Mouse (Mus musculus): Measurements from ENCODE around the gene Mtss1l. TPM values are rescaled to one million over a fixed set of nuclear protein-coding genes. Genes with fewer than 3 reads are reported as not detected.
A peak's percentile ranks its signal among the peaks of the same experiment; 100 is the strongest.

Mtss1l gene
- polyA plus RNA-seq, 1 experiment from 2014 or later, result 6.4 TPM

- H3K4me1 ChIP-seq, result peaks cover 72% of the 10 kb centered on the region
- WGBS, result 54% methylated on average over 7 of the region's 7 CpGs
- no peaks in the 10 kb centered on the region for H3K9me3 ChIP-seq
These were observed 4.0 kb downstream of the Mtss1l start for GRCm38 (mm10) chr8:110725084-110725838.

DNA sequence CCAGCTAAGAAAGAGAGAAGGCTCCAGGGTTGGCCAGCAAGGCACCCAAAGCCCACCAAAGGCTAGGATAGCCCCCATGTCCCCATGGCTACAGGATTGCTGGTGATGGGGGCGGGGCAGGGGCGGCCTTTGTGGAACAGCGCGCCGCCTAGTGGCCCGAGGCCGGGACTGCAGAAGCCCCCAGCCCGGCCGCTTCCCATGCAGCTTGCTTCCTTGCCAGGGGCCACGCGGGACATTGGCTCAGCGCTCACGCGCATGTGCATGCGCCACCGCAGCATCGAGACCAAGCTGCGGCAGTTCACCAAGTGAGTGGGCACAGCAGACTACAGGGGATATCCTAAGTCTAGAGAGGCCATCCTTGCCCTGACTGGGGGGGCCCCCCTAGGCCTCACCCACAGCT lies 5.6 kb downstream of the Mtss1l start:
- H3K9me3 ChIP-seq, result no peaks in the 10 kb centered on the region
- DNase-seq (ENCODE audit: low spot score), result no peak
- 15% methylated on average over 18 of the region's 18 CpGs for WGBS
- peaks cover 61% of the 10 kb centered on the region for H3K4me1 ChIP-seq
- no peaks in the 10 kb centered on the region for H3K27me3 ChIP-seq (ENCODE audit: insufficient read depth, poor library complexity, severe bottlenecking)
- H3K27ac ChIP-seq, result 0 out of 2 replicates have a peak overlapping the region, but pooled peaks have one; percentile 2
- H3K36me3 ChIP-seq, result peaks cover 73% of the 10 kb centered on the region
- H3K4me3 ChIP-seq, result no peak overlapping the region

More at GRCm38 (mm10) chr8:110725084-110725838, 4.0 kb downstream of the Mtss1l start:
- Histone ChIP-seq H3K36me3 (peaks cover 58% of the 10 kb centered on the region), H3K4me3 (no peak overlapping the region), H3K27me3 (ENCODE audit: insufficient read depth, poor library complexity, severe bottlenecking) (no peaks in the 10 kb centered on the region), H3K27ac (peak overlapping the region; percentile 50; the same call in 1 of the 2 replicates)
- no peak for DNase-seq (ENCODE audit: low spot score)

DNA sequence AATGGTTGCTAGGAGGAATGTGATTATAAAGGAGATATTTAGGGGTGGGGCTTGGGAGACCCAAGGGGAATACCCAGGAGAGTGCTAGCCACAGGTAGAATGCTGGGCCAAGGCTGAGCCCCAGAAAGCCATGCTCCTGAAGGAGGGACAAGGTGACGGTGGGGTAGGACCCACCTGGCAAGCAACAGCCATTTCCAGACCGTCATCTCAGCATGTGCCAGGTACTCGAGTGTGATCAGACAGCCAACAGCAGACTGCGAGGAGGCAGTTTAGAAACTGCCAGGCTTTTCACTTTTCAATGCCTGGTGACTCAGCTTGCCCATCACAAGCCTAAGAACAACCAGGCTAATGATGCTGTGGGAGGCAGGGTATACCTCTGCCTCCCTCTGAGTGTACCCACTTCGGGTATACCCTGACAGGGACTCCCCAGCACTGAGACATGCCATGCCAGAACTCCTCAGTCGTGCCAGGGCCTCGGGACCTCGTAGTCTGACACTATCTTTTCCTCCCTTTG lies 10.1 kb downstream of the Mtss1l start:
- Histone ChIP-seq H3K27me3 (ENCODE audit: insufficient read depth, poor library complexity, severe bottlenecking) (no peaks in the 10 kb centered on the region), H3K27ac (no peak overlapping the region), H3K9me3 (no peaks in the 10 kb centered on the region), H3K36me3 (peaks cover 99% of the 10 kb centered on the region), H3K4me1 (peaks cover 16% of the 10 kb centered on the region), H3K4me3 (no peak overlapping the region)
- WGBS, result 91% methylated on average over 8 of the region's 8 CpGs
- DNase-seq (ENCODE audit: low spot score), result no peak

DNA sequence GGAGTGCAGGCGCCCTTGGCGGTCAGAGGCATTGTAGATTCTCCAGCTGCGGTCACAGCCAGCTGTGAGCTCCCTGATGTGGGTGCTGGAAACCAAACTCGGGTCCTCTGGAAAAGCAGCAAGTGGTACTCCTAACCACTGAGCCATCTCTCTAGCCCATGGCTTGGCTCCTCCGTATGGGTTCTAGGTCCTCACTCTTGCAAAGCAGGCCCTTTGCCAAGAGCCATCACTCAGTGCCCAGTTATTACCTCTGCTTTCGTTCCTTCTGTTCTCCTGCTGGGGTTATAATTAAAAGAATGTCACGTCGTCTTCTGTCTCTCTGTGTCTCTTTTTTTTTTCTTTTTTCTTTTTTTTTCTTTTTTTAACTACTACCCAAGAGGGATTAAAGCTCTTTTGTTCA lies 11.8 kb downstream of the Mtss1l start:
- Histone ChIP-seq H3K4me3 (no peak overlapping the region), H3K4me1 (0 out of 2 replicates have a peak, but pooled peaks cover 5% of the 10 kb centered on the region), H3K27me3 (ENCODE audit: insufficient read depth, poor library complexity, severe bottlenecking) (no peaks in the 10 kb centered on the region), H3K27ac (no peak overlapping the region), H3K36me3 (peaks cover 99% of the 10 kb centered on the region), H3K9me3 (no peaks in the 10 kb centered on the region)
- no peak for DNase-seq (ENCODE audit: low spot score)
- WGBS, result 92% methylated on average over 8 of the region's 8 CpGs

DNA sequence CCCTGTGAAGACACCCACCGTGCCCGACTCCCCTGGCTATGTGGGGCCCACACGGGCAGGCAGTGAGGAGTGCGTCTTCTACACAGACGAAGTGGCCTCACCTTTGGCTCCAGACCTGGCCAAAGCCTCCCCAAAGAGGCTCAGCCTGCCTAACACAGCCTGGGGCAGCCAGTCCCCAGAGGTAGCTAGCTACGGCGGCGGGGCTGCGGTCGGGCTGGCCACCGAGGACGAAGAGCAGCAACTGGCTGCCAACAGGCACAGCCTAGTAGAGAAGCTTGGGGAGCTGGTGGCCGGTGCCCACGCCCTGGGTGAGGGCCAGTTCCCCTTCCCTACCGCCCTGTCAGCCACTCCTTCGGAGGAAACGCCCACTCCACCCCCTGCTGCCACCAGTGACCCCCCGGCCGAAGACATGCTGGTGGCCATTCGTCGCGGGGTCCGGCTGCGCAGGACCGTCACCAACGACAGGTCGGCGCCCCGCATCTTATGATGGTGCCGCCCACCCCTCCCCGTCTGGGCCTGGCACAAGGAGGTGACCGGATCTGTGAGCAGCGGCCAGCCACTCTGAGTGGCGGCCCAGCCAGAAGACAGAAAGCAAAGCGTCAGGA lies 17.4 kb downstream of the Mtss1l start:
- Histone ChIP-seq H3K36me3 (peaks cover 71% of the 10 kb centered on the region), H3K4me3 (no peak overlapping the region), H3K4me1 (no peaks in the 10 kb centered on the region), H3K27me3 (ENCODE audit: insufficient read depth, poor library complexity, severe bottlenecking) (no peaks in the 10 kb centered on the region), H3K9me3 (no peaks in the 10 kb centered on the region), H3K27ac (no peak overlapping the region)
- WGBS, result 92% methylated on average over 35 of the region's 35 CpGs
- DNase-seq (ENCODE audit: low spot score), result no peak

GRCm38 (mm10) chr8:110740629-110741175 lies 19.4 kb downstream of the Mtss1l start:
- no peak for DNase-seq (ENCODE audit: low spot score)
- Histone ChIP-seq H3K4me3 (no peak overlapping the region), H3K27ac (no peak overlapping the region), H3K9me3 (no peaks in the 10 kb centered on the region), H3K4me1 (peaks cover 5% of the 10 kb centered on the region; the same call in 1 of the 2 replicates), H3K27me3 (ENCODE audit: insufficient read depth, poor library complexity, severe bottlenecking) (no peaks in the 10 kb centered on the region), H3K36me3 (peaks cover 51% of the 10 kb centered on the region)
- 85% methylated on average over 5 of the region's 5 CpGs for WGBS

- no peaks in the 10 kb centered on the region for H3K27me3 ChIP-seq (ENCODE audit: insufficient read depth, poor library complexity, severe bottlenecking)
- 80% methylated on average over 15 of the region's 15 CpGs for WGBS
- no peak overlapping the region for H3K4me3 ChIP-seq
- no peak overlapping the region for H3K27ac ChIP-seq
- H3K36me3 ChIP-seq, result peaks cover 39% of the 10 kb centered on the region
- H3K4me1 ChIP-seq, result peaks cover 5% of the 10 kb centered on the region; the same call in 1 of the 2 replicates
- no peak for DNase-seq (ENCODE audit: low spot score)
- no peaks in the 10 kb centered on the region for H3K9me3 ChIP-seq
These were observed 20.7 kb downstream of the Mtss1l start for GRCm38 (mm10) chr8:110741816-110742451.

DNA sequence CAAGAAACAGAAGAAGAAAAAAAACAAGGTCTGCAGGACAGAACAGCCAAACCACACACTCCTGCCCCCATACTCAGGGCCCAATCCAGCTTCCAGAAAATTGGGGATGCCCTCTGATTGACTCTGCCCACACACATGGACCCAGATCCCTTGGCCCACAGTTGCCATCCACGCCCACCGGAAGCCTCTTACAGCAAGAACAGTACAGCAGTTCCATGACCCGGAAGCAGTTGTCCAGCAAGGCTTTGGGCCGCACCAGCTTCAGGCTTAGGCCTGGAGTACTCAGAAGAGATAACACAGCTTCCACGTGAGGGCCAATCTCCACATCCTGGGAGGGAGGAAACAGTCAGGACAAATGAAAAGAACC lies 21.2 kb downstream of the Mtss1l start:
- DNase-seq (ENCODE audit: low spot score), result no peak
- 82% methylated on average over 5 of the region's 5 CpGs for WGBS

GRCm38 (mm10) chr8:110745162-110745561 lies 23.9 kb downstream of the Mtss1l start:
- no peak for DNase-seq (ENCODE audit: low spot score)
- Histone ChIP-seq H3K27ac (no peak overlapping the region), H3K4me1 (peaks cover 7% of the 10 kb centered on the region; the same call in 1 of the 2 replicates), H3K4me3 (no peak overlapping the region), H3K27me3 (ENCODE audit: insufficient read depth, poor library complexity, severe bottlenecking) (0 out of 2 replicates have a peak, but pooled peaks cover 7% of the 10 kb centered on the region), H3K36me3 (peaks cover 6% of the 10 kb centered on the region), H3K9me3 (no peaks in the 10 kb centered on the region)
- WGBS, result 90% methylated on average over 10 of the region's 10 CpGs

More for the DNA sequence above, 21.2 kb downstream of the Mtss1l start:
- Histone ChIP-seq H3K27me3 (ENCODE audit: insufficient read depth, poor library complexity, severe bottlenecking) (no peaks in the 10 kb centered on the region), H3K9me3 (no peaks in the 10 kb centered on the region), H3K27ac (no peak overlapping the region), H3K4me1 (peaks cover 5% of the 10 kb centered on the region; the same call in 1 of the 2 replicates), H3K4me3 (no peak overlapping the region), H3K36me3 (peaks cover 34% of the 10 kb centered on the region)

DNA sequence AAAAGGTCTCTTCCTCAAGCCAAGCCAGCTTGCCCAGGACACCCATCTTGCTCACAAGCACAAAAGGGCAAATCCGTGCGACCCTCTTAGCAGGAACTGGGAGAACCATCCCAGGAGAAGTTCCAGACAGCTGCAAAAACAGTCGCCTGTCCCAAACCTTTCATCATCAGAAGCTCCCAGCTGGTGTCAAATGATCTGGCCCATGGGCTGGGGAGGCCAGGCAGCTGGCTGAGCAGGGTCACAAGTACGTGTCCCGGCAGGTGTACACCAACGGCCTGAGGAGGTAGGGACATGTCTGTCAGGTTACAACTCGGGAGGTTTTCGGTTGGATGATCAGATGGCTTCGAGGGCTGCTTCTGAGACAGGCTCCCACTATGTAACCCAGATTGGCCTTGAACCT lies 25.4 kb downstream of the Mtss1l start:
- no peaks in the 10 kb centered on the region for H3K9me3 ChIP-seq
- no peaks in the 10 kb centered on the region for H3K36me3 ChIP-seq
- DNase-seq (ENCODE audit: low spot score), result no peak
- H3K4me1 ChIP-seq, result peaks cover 7% of the 10 kb centered on the region; the same call in 1 of the 2 replicates
- H3K4me3 ChIP-seq, result no peak overlapping the region
- 0 out of 2 replicates have a peak, but pooled peaks cover 7% of the 10 kb centered on the region for H3K27me3 ChIP-seq (ENCODE audit: insufficient read depth, poor library complexity, severe bottlenecking)
- no peak overlapping the region for H3K27ac ChIP-seq
- 56% methylated on average over 9 of the region's 9 CpGs for WGBS

DNA sequence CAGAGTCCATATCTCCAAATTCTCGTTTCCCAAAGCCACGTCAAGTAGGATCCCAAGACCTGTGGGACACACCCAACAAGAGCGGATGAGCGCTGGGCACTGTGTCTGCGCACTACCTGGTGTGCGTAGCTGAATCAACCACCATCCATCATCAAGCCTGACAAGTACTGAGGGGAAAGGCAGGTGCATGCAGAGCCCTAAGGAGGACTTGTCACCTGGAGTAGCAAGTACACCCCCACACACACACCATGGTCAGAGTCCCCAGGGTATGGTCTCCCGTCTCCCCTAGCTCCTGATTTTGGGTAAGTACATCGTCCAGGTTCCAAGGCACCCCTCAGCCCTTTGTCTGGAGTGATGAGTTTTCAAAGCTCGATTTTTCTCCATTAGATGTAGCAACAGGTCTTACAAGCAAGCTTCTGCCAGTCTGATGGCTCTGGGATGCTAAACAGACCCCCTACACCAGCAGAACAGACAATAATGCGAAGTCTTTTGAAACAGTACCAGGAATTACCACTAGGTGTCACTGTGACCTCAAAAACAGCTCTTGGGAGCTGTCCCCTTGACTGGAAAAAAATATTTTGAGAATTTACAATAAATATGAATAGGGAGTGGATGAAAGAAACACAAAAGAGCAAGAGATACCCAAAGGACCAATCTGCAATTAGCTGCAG lies 28.4 kb downstream of the Mtss1l start:
- H3K9me3 ChIP-seq, result no peaks in the 10 kb centered on the region
- H3K27ac ChIP-seq, result no peak overlapping the region
- H3K36me3 ChIP-seq, result no peaks in the 10 kb centered on the region
- peaks cover 8% of the 10 kb centered on the region for H3K4me1 ChIP-seq
- WGBS, result 56% methylated on average over 10 of the region's 10 CpGs
- DNase-seq (ENCODE audit: low spot score), result no peak
- 0 out of 2 replicates have a peak, but pooled peaks cover 7% of the 10 kb centered on the region for H3K27me3 ChIP-seq (ENCODE audit: insufficient read depth, poor library complexity, severe bottlenecking)
- no peak overlapping the region for H3K4me3 ChIP-seq

DNA sequence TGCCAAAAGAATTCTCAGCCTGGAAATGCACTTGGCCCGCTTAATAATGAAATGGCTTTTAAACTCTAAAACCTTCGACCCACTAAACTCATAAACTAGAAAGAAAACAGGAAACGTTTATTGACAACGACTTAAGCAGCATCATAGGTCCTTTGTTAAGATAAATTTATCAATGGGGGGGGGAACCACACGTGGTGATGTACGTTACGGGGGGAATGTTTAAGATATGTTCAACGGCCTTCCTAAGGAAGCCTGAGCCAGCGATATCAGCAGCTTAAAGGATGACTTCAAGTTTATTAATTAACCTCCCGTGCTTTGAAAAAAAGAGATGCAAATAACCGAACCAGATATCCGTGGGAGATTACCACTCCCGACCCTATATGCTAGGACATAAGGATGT lies 29.0 kb downstream of the Mtss1l start:
- H3K36me3 ChIP-seq, result no peaks in the 10 kb centered on the region
- H3K27ac ChIP-seq, result no peak overlapping the region
- peaks cover 11% of the 10 kb centered on the region; the same call in 1 of the 2 replicates for H3K27me3 ChIP-seq (ENCODE audit: insufficient read depth, poor library complexity, severe bottlenecking)
- no peak overlapping the region for H3K4me3 ChIP-seq
- peaks cover 10% of the 10 kb centered on the region for H3K4me1 ChIP-seq
- 43% methylated on average over 13 of the region's 13 CpGs for WGBS
- H3K9me3 ChIP-seq, result no peaks in the 10 kb centered on the region
- DNase-seq (ENCODE audit: low spot score), result no peak

Data from heart, embryonic 10.5 days (tissue).